Mouse (Mus musculus): ENCODE results near the gene Gm44805.

DNA sequence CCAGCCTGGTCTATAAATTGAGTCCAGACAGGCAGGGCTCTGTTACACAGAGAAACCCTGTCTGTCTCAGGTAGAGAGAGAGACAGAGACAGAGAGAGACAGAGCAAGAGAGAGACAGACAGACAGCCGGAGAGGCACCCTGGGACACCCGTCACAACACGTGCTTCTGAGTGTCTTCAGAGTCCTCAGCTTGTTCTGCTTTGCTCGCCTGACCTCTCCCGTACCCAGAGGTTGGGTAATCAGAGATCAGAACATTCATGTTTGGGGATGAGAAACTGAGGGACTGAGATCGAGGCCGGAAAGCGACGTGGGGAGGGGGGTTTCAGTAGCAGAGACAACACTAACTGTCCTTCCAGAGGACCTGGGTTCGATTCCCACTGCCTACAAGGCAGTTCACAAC lies 5.4 kb downstream of the Gm44805 start:
- TF ChIP-seq EP300 (IDR thresholded peaks at IDR 0.05; ENCODE audit: low read depth): no peak
- no peak for TF ChIP-seq CTCF (IDR thresholded peaks at IDR 0.05; ENCODE audit: low read depth)

Data from heart, postnatal 0 days (tissue).